Mouse (Mus musculus) hematopoietic multipotent progenitor cell, adult 10-12 weeks (in vitro differentiated cells): ENCODE results near the gene Fam183b. TPM values are rescaled to one million over a fixed set of nuclear protein-coding genes. Genes with fewer than 3 reads are reported as not detected.

Experiments
- polyA plus RNA-seq: library from polyadenylated mRNA; stranded (reverse); fragments of >175 nt; gene quantifications from 2 replicates; pipeline ENCODE4 v1.2.3, GENCODE M21; 2012; ENCODE audit warnings: low replicate concordance

Gene Fam183b
- polyA plus RNA-seq, result not detected in 2 replicates

DNA sequence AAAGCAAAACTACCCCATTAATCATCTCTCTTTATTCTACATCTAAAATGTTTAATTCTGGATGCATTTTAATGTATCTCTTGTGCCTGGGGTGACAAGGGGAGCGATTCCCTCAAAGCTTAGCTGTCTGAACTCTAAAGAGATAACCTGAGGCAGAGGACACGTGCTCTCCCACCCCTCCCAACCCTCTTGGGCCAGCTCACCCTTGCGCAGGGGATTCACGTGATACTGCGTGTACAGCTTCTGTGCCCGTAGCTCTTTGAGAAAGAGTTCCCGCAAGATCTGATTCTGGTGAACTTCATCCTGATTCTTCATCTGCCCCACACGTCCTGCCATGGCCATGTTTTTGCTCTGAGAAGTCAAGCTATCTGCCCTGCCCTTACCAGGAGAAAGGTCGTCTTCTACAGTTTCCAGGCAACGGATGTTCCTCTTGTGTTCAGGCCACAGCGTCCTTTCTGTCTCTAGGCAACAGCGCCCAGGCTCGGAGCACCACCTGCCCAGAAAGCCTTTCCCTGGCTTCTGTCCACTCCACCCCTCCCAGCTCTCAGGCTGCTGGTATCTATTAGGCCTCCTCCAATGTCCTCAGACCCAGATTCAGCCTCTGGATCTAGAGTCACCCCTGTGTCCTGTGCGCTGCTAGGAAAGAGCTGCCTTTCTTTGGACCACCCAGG is at the start of gene Fam183b:
Fam183b (minus strand) TSS at position 403 of the 671 bp plus-strand sequence.

DNA sequence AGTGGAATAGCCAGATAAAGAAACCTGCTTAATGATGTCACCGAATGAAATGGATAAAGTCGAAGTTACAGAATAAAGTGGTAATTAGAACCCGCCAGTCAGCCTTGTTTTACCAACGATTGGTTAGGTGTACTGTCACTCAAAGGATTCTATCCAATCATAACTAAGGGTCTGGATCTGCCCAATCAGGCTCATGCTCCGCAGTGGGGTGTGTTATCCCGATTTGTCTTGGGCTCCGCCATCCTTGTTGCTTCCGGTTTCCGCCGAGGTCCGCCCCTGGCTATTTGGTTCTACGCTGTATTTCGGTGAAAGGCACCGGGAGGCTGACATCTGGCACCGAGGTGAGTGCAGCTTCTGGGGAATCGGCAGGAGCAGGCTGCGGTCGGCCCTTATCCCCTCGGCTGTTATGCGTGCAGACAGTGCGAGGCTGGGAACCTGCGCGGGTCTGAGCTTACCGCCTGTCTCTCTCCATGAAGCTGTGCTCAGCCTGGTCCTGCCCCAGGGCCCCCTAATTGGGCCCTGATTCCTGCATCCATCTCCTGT is 45.2 kb upstream of the Fam183b start, which contains the start of gene Gm12258:
Gm12258 (plus strand) TSS at position 240 of the 543 bp plus-strand sequence.

DNA sequence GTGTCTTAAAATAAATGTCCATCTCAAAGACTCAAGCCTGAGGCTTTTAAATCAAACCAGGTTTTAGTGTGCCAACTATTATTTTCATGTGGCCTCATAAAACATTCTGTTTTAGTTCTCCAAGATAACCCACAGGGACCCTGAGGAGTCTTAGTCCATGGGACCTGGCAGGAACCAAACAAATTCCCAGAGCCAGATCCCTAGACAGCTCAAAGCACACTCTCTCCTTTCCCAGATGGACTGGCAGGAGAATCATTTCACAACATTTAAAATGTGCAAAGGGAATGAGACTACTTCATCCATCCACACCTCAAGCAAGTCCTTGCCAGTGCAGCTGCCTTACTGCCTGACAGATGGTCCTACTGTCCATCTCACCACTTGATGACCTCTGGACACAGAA is 37.2 kb upstream of the Fam183b start, which contains the start of gene Olfr311:
Olfr311 (plus strand) TSS at position 301 of the 400 bp plus-strand sequence.

DNA sequence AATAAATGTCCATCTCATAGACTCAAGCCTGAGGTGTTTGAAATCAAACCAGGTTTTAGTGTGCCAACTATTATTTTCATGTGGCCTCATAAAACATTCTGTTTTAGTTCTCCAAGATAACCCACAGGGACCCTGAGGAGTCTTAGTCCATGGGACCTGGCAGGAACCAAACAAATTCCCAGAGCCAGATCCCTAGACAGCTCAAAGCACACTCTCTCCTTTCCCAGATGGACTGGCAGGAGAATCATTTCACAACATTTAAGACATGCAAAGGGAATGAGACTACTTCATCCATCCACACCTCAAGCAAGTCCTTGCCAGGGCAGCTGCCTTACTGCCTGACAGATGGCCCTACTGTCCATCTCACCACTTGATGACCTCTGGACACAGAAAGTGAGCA is 27.2 kb upstream of the Fam183b start, which contains the start of gene Olfr312:
Olfr312 (plus strand) TSS at position 301 of the 400 bp plus-strand sequence.

DNA sequence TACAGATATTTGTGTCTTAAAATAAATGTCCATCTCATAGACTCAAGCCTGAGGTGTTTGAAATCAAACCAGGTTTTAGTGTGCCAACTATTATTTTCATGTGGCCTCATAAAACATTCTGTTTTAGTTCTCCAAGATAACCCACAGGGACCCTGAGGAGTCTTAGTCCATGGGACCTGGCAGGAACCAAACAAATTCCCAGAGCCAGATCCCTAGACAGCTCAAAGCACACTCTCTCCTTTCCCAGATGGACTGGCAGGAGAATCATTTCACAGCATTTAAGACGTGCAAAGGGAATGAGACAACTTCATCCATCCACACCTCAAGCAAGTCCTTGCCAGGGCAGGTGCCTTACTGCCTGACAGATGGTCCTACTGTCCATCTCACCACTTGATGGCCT is 12.9 kb upstream of the Fam183b start, which contains the start of gene Olfr313:
Olfr313 (plus strand) TSS at position 301 of the 400 bp plus-strand sequence.

DNA sequence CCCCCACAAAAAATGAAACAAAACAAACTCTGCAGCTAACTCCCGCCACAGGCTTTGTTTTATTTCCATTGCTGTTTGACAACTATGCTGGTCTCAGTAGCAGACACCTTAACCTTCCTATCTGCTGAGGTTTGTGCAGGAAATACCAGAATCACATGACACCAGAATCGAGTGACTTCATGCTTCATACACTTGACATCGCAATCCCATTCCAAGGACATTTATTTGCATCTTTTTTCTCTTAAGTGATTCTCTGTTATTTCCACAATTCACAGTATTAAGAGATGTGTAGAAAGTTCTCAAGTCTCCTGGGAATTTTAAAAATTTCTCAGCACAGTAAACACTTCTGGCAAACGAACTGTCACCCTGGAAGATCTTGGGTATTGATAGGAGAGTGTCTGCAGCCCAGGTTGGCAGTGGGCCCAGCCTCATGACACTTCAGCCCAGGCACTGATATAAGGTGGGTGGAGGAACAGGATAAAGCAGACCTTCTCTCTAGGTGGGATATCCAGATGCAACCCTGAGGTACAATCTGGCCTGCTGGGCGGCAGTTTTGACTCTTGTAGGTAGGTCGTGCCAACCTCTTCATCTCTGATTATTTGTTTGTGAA is 19.2 kb downstream of the Fam183b start, which contains the start of gene Olfr314:
Olfr314 (plus strand) TSS at position 473 of the 610 bp plus-strand sequence.

DNA sequence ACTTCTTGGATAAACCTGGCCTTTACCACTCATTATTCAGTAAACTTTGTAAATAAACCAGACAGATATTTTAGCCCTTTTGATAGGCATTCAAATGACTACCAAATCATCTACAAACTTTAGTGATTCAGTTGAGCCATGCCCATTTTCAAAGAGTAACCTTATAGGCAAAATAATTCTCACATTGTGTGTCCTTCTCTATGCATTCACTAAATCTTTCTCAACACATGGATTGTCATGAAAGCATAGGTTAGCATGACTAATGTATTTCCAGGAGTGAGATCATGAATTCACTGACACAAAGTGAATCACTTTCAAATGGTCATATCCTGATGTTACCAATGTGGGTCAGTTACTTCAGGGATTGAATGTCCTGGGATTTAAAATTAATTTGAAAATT is 28.9 kb downstream of the Fam183b start, which contains the start of gene Olfr315:
Olfr315 (plus strand) TSS at position 301 of the 400 bp plus-strand sequence.

DNA sequence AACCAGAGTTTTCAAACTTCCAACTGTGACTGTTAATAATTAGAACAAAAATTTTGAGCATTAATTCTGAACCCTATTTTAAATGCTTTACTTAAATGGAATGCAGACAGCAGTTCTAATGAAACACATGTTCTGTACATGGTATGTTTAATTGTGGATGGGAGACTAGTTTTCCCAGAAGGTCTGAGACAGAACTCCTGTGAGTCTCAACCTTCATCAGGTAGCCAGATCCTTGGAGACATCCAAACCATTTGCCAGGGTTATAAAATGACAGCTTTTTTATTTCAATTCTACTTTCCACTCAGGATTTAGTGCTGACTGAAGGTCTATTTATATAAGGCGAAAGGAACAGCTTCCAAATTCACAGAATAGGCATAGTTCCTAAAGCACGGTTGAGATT is 49.3 kb downstream of the Fam183b start, which contains the start of gene Olfr316:
Olfr316 (plus strand) TSS at position 301 of the 400 bp plus-strand sequence.

Other genes with a start within 250 kb of the Fam183b start
- gene Olfr328, start 246.3 kb downstream of the Fam183b start, polyA plus RNA-seq, result not detected in 2 replicates
- gene Olfr224, start 231.4 kb downstream of the Fam183b start, polyA plus RNA-seq, result not detected in 2 replicates
- gene Olfr325, start 224.2 kb downstream of the Fam183b start, polyA plus RNA-seq, result not detected in 2 replicates
- gene Olfr324, start 206.8 kb downstream of the Fam183b start, polyA plus RNA-seq, result not detected in 2 replicates
- not detected in 2 replicates for gene 2210407C18Rik, start 185.9 kb downstream of the Fam183b start, polyA plus RNA-seq
- gene Olfr323, start 171.5 kb downstream of the Fam183b start, polyA plus RNA-seq, result 0.18 TPM in 1 of 2 replicates, not detected in the other
- gene Trim58, start 161.5 kb downstream of the Fam183b start, polyA plus RNA-seq, result 0.15 and 5.6 TPM in 2 replicates
- gene Olfr322, start 143.2 kb downstream of the Fam183b start, polyA plus RNA-seq, result 0.03 TPM in 1 of 2 replicates, not detected in the other
- not detected in 2 replicates for gene Olfr320, start 120.9 kb downstream of the Fam183b start, polyA plus RNA-seq
- gene Olfr319, start 102.8 kb downstream of the Fam183b start, polyA plus RNA-seq, result not detected in 2 replicates
- not detected in 2 replicates for gene Olfr318, start 77.9 kb downstream of the Fam183b start, polyA plus RNA-seq
- gene Olfr317, start 62.7 kb downstream of the Fam183b start, polyA plus RNA-seq, result not detected in 2 replicates
- gene Olfr316, start 49.2 kb downstream of the Fam183b start, polyA plus RNA-seq, result 0.12 TPM in 1 of 2 replicates, not detected in the other
- not detected in 2 replicates for gene Olfr315, start 28.8 kb downstream of the Fam183b start, polyA plus RNA-seq
- not detected in 2 replicates for gene Olfr314, start 19.0 kb downstream of the Fam183b start, polyA plus RNA-seq
- not detected in 2 replicates for gene Olfr313, start 13.0 kb upstream of the Fam183b start, polyA plus RNA-seq
- not detected in 2 replicates for gene Olfr312, start 27.3 kb upstream of the Fam183b start, polyA plus RNA-seq
- not detected in 2 replicates for gene Olfr311, start 37.3 kb upstream of the Fam183b start, polyA plus RNA-seq
- gene Gm12258, start 45.2 kb upstream of the Fam183b start, polyA plus RNA-seq, result 0.66 and 2.4 TPM in 2 replicates
- 0.34 and 0.92 TPM in 2 replicates for gene 2810021J22Rik, start 65.3 kb upstream of the Fam183b start, polyA plus RNA-seq
- gene Zfp39, start 102.3 kb upstream of the Fam183b start, polyA plus RNA-seq, result 0.98 and 1.1 TPM in 2 replicates
- gene Btnl10, start 115.9 kb upstream of the Fam183b start, polyA plus RNA-seq, result 0.17 and 21.0 TPM in 2 replicates
- gene Rnf187, start 137.0 kb upstream of the Fam183b start, polyA plus RNA-seq, result 234 and 380 TPM in 2 replicates
- gene Hist3h2ba, start 147.0 kb upstream of the Fam183b start, polyA plus RNA-seq, result 9.7 and 14.2 TPM in 2 replicates
- 23.0 TPM in 1 of 2 replicates, not detected in the other for gene Hist3h2a, start 152.7 kb upstream of the Fam183b start, polyA plus RNA-seq
- gene Trim17, start 152.7 kb upstream of the Fam183b start, polyA plus RNA-seq, result 0.25 and 8.9 TPM in 2 replicates
- gene Trim11, start 176.1 kb upstream of the Fam183b start, polyA plus RNA-seq, result 82.2 and 147 TPM in 2 replicates